Mouse (Mus musculus) neutrophil, adult 5-6 weeks (primary cell): ENCODE measurements around the gene Hectd2. TPM values are rescaled to one million over a fixed set of nuclear protein-coding genes. Genes with fewer than 3 reads are reported as not detected.

ENCODE experiments used
- total RNA-seq: library from RNA; stranded (forward); fragments of 200-1000 nt; gene quantifications from 2 replicates; pipeline ENCODE4 v1.2.3, GENCODE M21; 2017

Hectd2 gene
- total RNA-seq, 1 experiment from 2014 or later, result 0.23 TPM

Other genes with a start within 250 kb of the Hectd2 start
- gene Pcgf5, start 206.3 kb upstream of the Hectd2 start, total RNA-seq, result 33.4 and 38.8 TPM in 2 replicates
- gene Ppp1r3c, start 182.0 kb downstream of the Hectd2 start, total RNA-seq, result 0.12 TPM in 1 of 2 replicates, not detected in the other